Mouse (Mus musculus): ENCODE measurements around the gene Ankrd2.
A peak's percentile ranks its signal among the peaks of the same experiment; 100 is the strongest.

DNA sequence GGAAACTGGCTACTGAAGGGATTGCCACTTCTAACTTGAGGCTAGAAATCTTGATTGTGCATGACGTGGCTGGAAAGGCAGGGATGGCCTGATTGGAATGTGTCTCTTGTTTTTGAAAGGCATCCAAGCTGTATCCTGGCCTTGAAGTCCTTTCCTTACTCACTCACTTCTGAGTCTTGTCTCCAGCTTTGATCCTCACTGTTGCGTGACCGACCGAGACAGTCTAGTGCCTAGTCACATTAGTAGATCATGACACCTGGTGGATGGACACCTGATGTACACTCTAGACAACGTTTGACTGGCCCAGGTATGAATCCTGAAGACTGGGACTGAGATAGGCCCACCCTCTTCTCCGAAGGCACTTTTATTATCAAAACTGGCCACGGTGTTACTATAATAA lies 37.0 kb downstream of the Ankrd2 start:
- TF ChIP-seq CTCF (IDR thresholded peaks at IDR 0.05; ENCODE audit: low read depth): peak; percentile 43
- no peak for TF ChIP-seq EP300 (IDR thresholded peaks at IDR 0.05; ENCODE audit: low read depth)
